Mouse (Mus musculus) thymus, adult 2 months (tissue): ENCODE measurements around the gene Ppp6c. TPM values are rescaled to one million over a fixed set of nuclear protein-coding genes. Genes with fewer than 3 reads are reported as not detected.

Experiments
- DNase-seq: peaks from one replicate; pipeline ENCODE4 v3.0.0; 2021
- H3K27ac ChIP-seq: fragments of 200-500 bp; 2 replicates; pipeline ENCODE4 v1.5.1; 2012; ENCODE audit warnings: low read length, control low read depth; ENCODE audit not compliant: control insufficient read depth, insufficient read depth
- H3K27me3 ChIP-seq: fragments of 200-500 bp; 2 replicates; pipeline ENCODE4 v1.6.1; 2012; ENCODE audit warnings: mild to moderate bottlenecking, low read length, moderate library complexity, mixed read lengths; ENCODE audit not compliant: control insufficient read depth, insufficient read depth
- H3K36me3 ChIP-seq: fragments of 200-500 bp; 2 replicates; pipeline ENCODE4 v1.6.1; 2012; ENCODE audit warnings: mild to moderate bottlenecking, low read length, moderate library complexity; ENCODE audit not compliant: control insufficient read depth, insufficient read depth
- H3K4me1 ChIP-seq: fragments of 200-500 bp; replicated peaks from 2 replicates; pipeline ENCODE4 v1.6.1; 2012; ENCODE audit warnings: low read length; ENCODE audit not compliant: control insufficient read depth, insufficient read depth
- H3K4me3 ChIP-seq: fragments of 200-500 bp; 2 replicates; pipeline ENCODE4 v1.5.1; 2012; ENCODE audit warnings: mild to moderate bottlenecking, low read length, control low read depth, moderate library complexity; ENCODE audit not compliant: control insufficient read depth, insufficient read depth
- CTCF ChIP-seq: fragments of 200-500 bp; IDR thresholded peaks from 2 replicates; pipeline ENCODE4 v1.5.1; 2012; ENCODE audit warnings: mild to moderate bottlenecking, control low read depth, low read length, moderate library complexity, borderline replicate concordance; ENCODE audit not compliant: control insufficient read depth, poor library complexity, insufficient read depth; ENCODE audit errors: extremely low read depth
- POLR2A ChIP-seq: fragments of 200-500 bp; IDR thresholded peaks from 2 replicates; pipeline ENCODE4 v1.6.1; 2012; ENCODE audit warnings: mild to moderate bottlenecking, low read length, control low read depth, moderate library complexity; ENCODE audit not compliant: control insufficient read depth, poor library complexity, insufficient read depth; ENCODE audit errors: extremely low read depth
- WGBS: fragments of 180-500 bp; shearing (Covaris S2); methylation state at CpG from one replicate; pipeline ENCODE4 v1.1.7; 2018; 5-methylcytosine and 5-hydroxymethylcytosine counted together
- polyA plus RNA-seq: library from polyadenylated mRNA; depleted of rRNA; stranded (reverse); fragments of >200 nt; gene quantifications from 2 replicates; pipeline ENCODE4 v1.2.3, GENCODE M21; 2012

Gene Ppp6c
- polyA plus RNA-seq, 1 experiment, result 33.0 TPM

DNA sequence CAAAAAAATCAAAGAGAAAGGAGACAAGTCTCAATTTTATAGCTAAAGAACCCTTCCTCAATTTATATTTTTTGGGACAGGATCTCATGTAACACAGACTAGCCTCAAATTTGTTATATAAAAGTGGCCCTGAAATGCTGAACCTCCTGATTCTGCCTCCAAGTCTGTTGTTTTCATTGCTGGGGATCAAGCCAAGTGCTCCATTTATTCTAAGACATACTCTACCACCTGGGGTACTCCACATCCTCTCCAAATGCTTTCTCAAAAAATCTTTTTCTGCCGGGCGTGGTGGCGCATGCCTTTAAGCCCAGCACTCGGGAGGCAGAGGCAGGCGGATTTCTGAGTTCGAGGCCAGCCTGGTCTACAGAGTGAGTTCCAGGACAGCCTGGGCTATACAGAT lies 6.2 kb downstream of the Ppp6c start:
- Histone ChIP-seq H3K36me3 (no peaks in the 10 kb centered on the region), H3K4me1 (no peaks in the 10 kb centered on the region), H3K4me3 (no peak overlapping the region), H3K27me3 (no peaks in the 10 kb centered on the region), H3K27ac (no peak overlapping the region)
- DNase-seq, result no peak
- WGBS, result 94% methylated on average over 6 of the region's 6 CpGs
- TF ChIP-seq CTCF (no peak), POLR2A (no peak)

GRCm38 (mm10) chr2:39219034-39219433 lies 7.2 kb downstream of the Ppp6c start:
- DNase-seq, result no peak
- no peaks in the 10 kb centered on the region for H3K36me3 ChIP-seq
- no peaks in the 10 kb centered on the region for H3K27me3 ChIP-seq
- no peak overlapping the region for H3K27ac ChIP-seq
- H3K4me3 ChIP-seq, result no peak overlapping the region
- TF ChIP-seq POLR2A (no peak), CTCF (no peak)
- WGBS, result 97% methylated on average over 3 of the region's 3 CpGs
- no peaks in the 10 kb centered on the region for H3K4me1 ChIP-seq

DNA sequence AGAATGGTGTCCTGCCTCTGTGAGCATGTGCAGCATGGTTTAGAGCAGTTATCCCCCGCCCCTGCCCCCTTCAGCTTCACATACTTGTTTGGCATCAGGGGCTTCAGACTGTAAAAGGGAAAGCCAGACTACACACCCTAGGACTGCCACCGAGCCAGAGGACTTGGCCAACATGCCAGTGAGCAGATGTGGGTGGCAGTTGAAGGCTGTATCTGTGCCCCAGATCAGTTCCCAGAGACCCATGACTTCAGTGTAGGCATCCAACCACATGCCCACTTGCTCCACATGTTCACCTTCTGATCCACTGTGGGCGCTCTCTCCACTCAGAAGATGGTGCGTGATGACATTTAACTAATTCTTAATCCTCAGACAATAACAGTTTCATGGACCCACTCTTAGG lies 9.1 kb downstream of the Ppp6c start:
- no peaks in the 10 kb centered on the region for H3K36me3 ChIP-seq
- no peak overlapping the region for H3K27ac ChIP-seq
- no peak for DNase-seq
- 85% methylated on average over 4 of the region's 4 CpGs for WGBS
- no peaks in the 10 kb centered on the region for H3K4me1 ChIP-seq
- no peaks in the 10 kb centered on the region for H3K27me3 ChIP-seq
- H3K4me3 ChIP-seq, result no peak overlapping the region
- TF ChIP-seq POLR2A, result no peak
- TF ChIP-seq CTCF, result no peak

DNA sequence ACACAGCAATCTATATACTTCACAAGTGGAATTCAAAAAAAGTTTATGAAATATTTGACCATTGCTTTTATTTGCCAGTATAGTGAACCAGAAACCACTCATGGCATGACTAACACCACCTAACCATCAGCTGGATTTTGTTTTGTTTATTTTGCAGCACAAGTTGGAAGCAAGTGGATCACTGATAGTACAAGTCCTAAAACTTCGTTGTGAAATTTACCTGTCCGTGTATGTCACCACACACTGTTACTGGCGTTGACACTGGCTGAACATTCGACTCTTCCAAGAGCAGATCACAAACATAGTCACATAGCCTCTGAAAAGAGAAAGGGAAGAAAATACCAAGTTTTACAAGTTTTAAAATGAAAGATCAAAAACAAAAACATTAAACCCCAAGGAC lies 15.5 kb downstream of the Ppp6c start:
- H3K27me3 ChIP-seq, result no peaks in the 10 kb centered on the region
- H3K4me3 ChIP-seq, result no peak overlapping the region
- no peak overlapping the region for H3K27ac ChIP-seq
- WGBS, result 95% methylated on average over 4 of the region's 4 CpGs
- H3K36me3 ChIP-seq, result peaks cover 4% of the 10 kb centered on the region
- no peak for TF ChIP-seq CTCF
- no peak for TF ChIP-seq POLR2A
- DNase-seq, result no peak
- no peaks in the 10 kb centered on the region for H3K4me1 ChIP-seq

GRCm38 (mm10) chr2:39203359-39203758 lies 22.9 kb downstream of the Ppp6c start:
- Histone ChIP-seq H3K4me3 (no peak overlapping the region), H3K4me1 (no peaks in the 10 kb centered on the region), H3K27ac (no peak overlapping the region), H3K36me3 (peaks cover 20% of the 10 kb centered on the region; the same call in 1 of the 2 replicates), H3K27me3 (no peaks in the 10 kb centered on the region)
- WGBS, result 91% methylated on average over 2 of the region's 2 CpGs
- TF ChIP-seq CTCF (no peak), POLR2A (no peak)
- no peak for DNase-seq

DNA sequence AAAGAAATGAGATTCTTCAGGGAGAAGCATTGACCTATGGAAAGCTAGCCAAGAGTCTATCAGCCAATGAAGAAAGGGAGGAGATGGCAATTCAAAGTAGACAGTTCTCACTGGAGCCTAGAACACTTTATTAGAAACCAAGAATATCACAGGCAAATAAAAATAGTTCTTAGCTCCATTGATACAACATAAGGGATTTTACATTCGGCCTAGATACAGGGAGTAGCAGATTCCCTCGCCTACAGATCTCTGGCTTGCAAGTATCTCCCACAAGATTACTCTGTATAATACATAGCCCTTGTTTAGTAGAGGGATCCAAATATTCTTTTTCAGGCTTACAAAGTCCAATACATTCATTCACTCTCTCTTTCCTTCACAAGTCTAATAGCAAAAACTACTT lies 31.4 kb downstream of the Ppp6c start:
- H3K36me3 ChIP-seq, result peaks cover 15% of the 10 kb centered on the region

DNA sequence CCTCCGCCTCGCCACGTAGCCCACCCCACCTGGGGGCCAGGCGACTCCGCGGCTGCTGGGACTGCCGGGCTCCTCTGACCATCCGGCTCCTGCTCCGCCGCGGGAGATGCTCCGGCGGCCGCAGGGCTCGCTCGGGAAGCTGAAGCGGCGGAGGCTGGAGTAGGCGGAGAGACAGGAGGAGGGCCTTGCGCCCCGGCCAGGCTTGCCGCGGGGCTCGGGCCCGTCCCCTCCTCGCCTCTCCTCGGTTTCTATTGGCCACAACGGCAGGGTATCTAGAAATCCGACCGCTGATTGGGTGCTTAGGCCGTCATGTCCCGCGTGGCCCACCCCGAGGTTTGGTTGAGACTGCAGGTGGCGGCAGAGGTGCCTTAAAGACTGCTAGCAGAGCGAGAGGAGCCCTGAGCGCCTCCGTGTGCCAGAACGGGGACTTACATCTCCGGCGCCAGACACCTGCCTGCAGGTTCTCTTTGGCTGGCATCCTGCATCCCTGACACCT lies 35.6 kb downstream of the Ppp6c start, which contains the start of gene Scai:
Gene Scai (minus strand): TSS at position 174 of the 496 bp plus-strand sequence.
- Histone ChIP-seq H3K4me1 (peaks cover 4% of the 10 kb centered on the region; the same call in 1 of the 2 replicates), H3K27me3 (no peaks in the 10 kb centered on the region), H3K27ac (peak within 1 kb of the TSS; percentile 67), H3K36me3 (no peaks in the 10 kb centered on the region), H3K4me3 (peak within 1 kb of the TSS; percentile 69)
- WGBS, result 0% methylated on average over 41 of the region's 41 CpGs
- peak; percentile 99 for DNase-seq
- peak; percentile 66; the same call in 1 of the 2 replicates for TF ChIP-seq POLR2A
- peak; percentile 82 for TF ChIP-seq CTCF

More for the DNA sequence above, 31.4 kb downstream of the Ppp6c start:
- no peaks in the 10 kb centered on the region for H3K4me1 ChIP-seq
- H3K27ac ChIP-seq, result no peak overlapping the region
- no peak overlapping the region for H3K4me3 ChIP-seq
- H3K27me3 ChIP-seq, result no peaks in the 10 kb centered on the region
- no peak for DNase-seq
- TF ChIP-seq POLR2A (no peak), CTCF (no peak)
- 100% methylated on average over 2 of the region's 2 CpGs for WGBS
